Mouse (Mus musculus) bone marrow macrophage, adult 2 months (primary cell): ENCODE results near the gene Maml2.

ENCODE experiments used
- CTCF ChIP-seq: IDR thresholded peaks from 2 replicates; pipeline ENCODE4 v1.5.1; 2012; ENCODE audit warnings: low read depth, mild to moderate bottlenecking, low read length, moderate library complexity
- POLR2A ChIP-seq: IDR thresholded peaks from 2 replicates; pipeline ENCODE4 v1.6.1; 2012; ENCODE audit warnings: mild to moderate bottlenecking, low read depth, low read length, borderline replicate concordance

DNA sequence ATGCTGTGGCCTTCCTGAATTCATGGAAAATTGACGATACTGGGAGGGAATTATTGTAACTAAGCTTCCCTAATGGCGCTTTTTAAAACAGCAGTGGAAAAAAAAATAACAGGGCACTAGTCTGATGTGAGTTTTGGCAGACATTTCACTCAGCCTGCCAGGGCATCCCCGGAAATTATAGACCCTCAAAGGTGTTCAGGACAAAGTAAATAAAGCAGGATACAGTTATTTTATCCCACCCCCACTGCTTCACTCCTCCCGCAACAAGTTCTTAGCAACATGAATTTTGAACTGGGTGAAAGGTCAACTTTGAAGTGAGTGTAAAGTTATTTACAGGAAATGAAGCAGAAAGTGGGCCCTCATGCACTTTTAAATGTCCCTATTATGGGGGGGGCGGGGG is 286.2 kb downstream of the Maml2 start:
- no peak for TF ChIP-seq CTCF
- TF ChIP-seq POLR2A: no peak
